Mouse (Mus musculus): ENCODE data around the gene Trcg1.

The Trcg1 gene

DNA sequence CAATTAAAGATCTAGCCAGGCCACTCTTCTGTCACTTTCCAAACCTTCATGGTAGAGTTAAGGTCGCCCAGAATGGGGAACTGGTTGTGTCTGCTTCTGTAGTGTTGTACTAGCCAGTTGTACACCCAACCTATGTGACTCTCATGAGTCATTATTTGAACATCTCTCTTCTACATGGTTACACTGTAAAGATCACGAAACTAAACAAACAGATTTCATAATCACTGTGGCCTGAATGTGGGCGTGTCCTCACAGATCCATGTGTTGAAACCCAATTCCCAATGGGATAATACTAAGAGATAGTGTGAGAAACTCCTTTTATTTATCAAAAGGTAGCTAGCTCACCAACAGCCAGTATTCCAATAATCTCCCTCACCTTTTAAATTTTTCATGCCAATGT, 59.3 kb downstream of the Trcg1 start:
- no peak for DNase-seq (ENCODE audit: low read depth in 2 of 2, low spot score in 2 of 2)

DNA sequence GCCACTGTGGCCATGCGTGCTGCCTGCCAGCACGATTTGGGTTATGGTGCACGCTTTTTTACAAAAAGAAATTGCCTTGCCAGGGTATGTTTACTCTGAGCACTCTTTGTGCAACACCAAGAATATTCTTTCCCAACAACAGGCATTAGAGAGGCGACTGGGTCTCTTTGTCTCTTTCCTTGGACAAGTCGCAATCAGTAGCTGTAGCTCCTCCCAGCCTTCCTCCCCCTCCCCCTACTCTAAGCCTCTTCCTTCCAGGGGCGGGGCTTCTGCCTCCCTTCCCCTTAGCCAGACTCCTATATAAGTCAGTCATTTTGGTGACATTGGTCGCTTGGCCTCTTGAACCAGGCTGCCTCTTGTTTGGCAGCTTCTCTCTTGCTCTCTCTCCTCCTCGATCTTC, 59.9 kb downstream of the Trcg1 start:
- no peak for DNase-seq (ENCODE audit: low read depth in 2 of 2, low spot score in 2 of 2)

DNA sequence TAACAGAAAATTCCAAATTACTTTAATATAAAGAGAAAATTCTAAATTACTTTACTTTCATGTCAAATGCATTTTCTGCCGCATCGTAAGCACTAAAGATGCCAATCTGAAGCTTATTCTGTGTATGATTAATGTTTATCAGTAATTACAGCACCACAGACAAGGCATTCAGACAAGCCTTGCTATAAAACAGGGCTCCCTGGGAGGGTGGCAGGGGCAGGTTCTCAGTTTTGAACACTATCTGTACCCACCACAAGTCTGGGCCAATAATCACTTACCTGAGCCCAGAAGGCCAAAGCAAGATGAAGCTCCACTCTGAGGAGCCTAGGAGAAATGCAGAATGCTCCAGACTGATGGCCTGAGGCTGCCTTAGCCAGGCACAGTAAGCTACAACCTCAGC, 61.6 kb downstream of the Trcg1 start:
- DNase-seq (ENCODE audit: low read depth in 2 of 2, low spot score in 2 of 2), result no peak

Data from CD8-positive naive resting alpha-beta T cell, adult 2 months (primary cell).